Mouse (Mus musculus) gonadal fat pad, adult 2 months (tissue): ENCODE measurements around the gene Btg1. TPM values are rescaled to one million over a fixed set of nuclear protein-coding genes. Genes with fewer than 3 reads are reported as not detected.

Experiments used
- DNase-seq: peaks from one replicate; pipeline ENCODE4 v3.0.0-alpha.2; 2012; ENCODE audit warnings: low read depth
- polyA plus RNA-seq: library from polyadenylated mRNA; depleted of rRNA; stranded (reverse); fragments of >200 nt; gene quantifications from 2 replicates; pipeline ENCODE4 v1.2.3, GENCODE M21; 2012

The Btg1 gene
- polyA plus RNA-seq, 1 experiment, result 35.1 TPM

GRCm38 (mm10) chr10:96630110-96630509, 13.3 kb downstream of the Btg1 start:
- DNase-seq, result no peak

GRCm38 (mm10) chr10:96631066-96631711, 14.4 kb downstream of the Btg1 start:
- no peak for DNase-seq

- DNase-seq, result no peak
Observed at GRCm38 (mm10) chr10:96632271-96633144, 15.7 kb downstream of the Btg1 start.

GRCm38 (mm10) chr10:96633145-96633516, 16.3 kb downstream of the Btg1 start:
- DNase-seq, result no peak

- DNase-seq, result no peak
Observed at GRCm38 (mm10) chr10:96635472-96635871, 18.7 kb downstream of the Btg1 start.

GRCm38 (mm10) chr10:96638477-96638876, 21.7 kb downstream of the Btg1 start:
- no peak for DNase-seq

- DNase-seq, result no peak
Observed at GRCm38 (mm10) chr10:96642014-96642413, 25.2 kb downstream of the Btg1 start.

- no peak for DNase-seq
Observed at GRCm38 (mm10) chr10:96642751-96643150, 25.9 kb downstream of the Btg1 start.

- no peak for DNase-seq
Observed at GRCm38 (mm10) chr10:96645183-96645582, 28.4 kb downstream of the Btg1 start.

- DNase-seq, result no peak
Observed at GRCm38 (mm10) chr10:96646024-96646866, 29.4 kb downstream of the Btg1 start.

GRCm38 (mm10) chr10:96646867-96647462, 30.2 kb downstream of the Btg1 start:
- no peak for DNase-seq

GRCm38 (mm10) chr10:96648161-96648561, 31.4 kb downstream of the Btg1 start:
- DNase-seq, result no peak

- no peak for DNase-seq
Observed at GRCm38 (mm10) chr10:96649524-96649923, 32.7 kb downstream of the Btg1 start.

GRCm38 (mm10) chr10:96652372-96652771, 35.6 kb downstream of the Btg1 start:
- DNase-seq, result no peak

GRCm38 (mm10) chr10:96653030-96653429, 36.2 kb downstream of the Btg1 start:
- DNase-seq, result no peak

- no peak for DNase-seq
Observed at GRCm38 (mm10) chr10:96654079-96654478, 37.3 kb downstream of the Btg1 start.

GRCm38 (mm10) chr10:96654576-96654975, 37.8 kb downstream of the Btg1 start:
- DNase-seq, result no peak

GRCm38 (mm10) chr10:96655066-96655465, 38.3 kb downstream of the Btg1 start:
- no peak for DNase-seq

GRCm38 (mm10) chr10:96656176-96656575, 39.4 kb downstream of the Btg1 start:
- no peak for DNase-seq

GRCm38 (mm10) chr10:96658906-96659305, 42.1 kb downstream of the Btg1 start:
- DNase-seq, result no peak

GRCm38 (mm10) chr10:96660280-96660985, 43.6 kb downstream of the Btg1 start:
- no peak for DNase-seq
